Mouse (Mus musculus) kidney, adult 2 months (tissue): ENCODE data around the gene Olfr872. TPM values are rescaled to one million over a fixed set of nuclear protein-coding genes. Genes with fewer than 3 reads are reported as not detected.
"Not testable (repeated sequence)": the region's sequence is repeated elsewhere in the genome, so short reads cannot be mapped to it uniquely, and the experiment has no call there.

Experiments
- DNase-seq: peaks from one replicate; pipeline ENCODE4 v3.0.0; 2021
- H3K27ac ChIP-seq: fragments of 200-500 bp; 2 replicates; pipeline ENCODE4 v1.5.1; 2012; ENCODE audit warnings: low read depth, low read length, control low read depth, inconsistent platforms; ENCODE audit not compliant: insufficient read depth
- H3K27me3 ChIP-seq: fragments of 200-500 bp; replicated peaks from 2 replicates; pipeline ENCODE4 v1.6.1; 2012; ENCODE audit warnings: mild to moderate bottlenecking, moderate library complexity, low read length, inconsistent platforms; ENCODE audit not compliant: control insufficient read depth, insufficient read depth
- H3K36me3 ChIP-seq: fragments of 200-500 bp; 2 replicates; pipeline ENCODE4 v1.6.1; 2012; ENCODE audit warnings: mild to moderate bottlenecking, moderate library complexity, low read length, inconsistent platforms; ENCODE audit not compliant: control insufficient read depth, insufficient read depth
- H3K4me1 ChIP-seq: fragments of 200-500 bp; 2 replicates; pipeline ENCODE4 v1.6.1; 2011; ENCODE audit warnings: low read length; ENCODE audit not compliant: control insufficient read depth, insufficient read depth
- H3K4me3 ChIP-seq: fragments of 200-500 bp; 2 replicates; pipeline ENCODE4 v1.5.1; 2011; ENCODE audit warnings: mild to moderate bottlenecking, low read depth, low read length, control low read depth; ENCODE audit not compliant: insufficient read depth
- CTCF ChIP-seq: fragments of 200-500 bp; conservative IDR thresholded peaks from 2 replicates; pipeline ENCODE4 v1.5.1; 2011; ENCODE audit warnings: low read depth, mild to moderate bottlenecking, control low read depth, low read length, moderate library complexity, mixed read lengths; ENCODE audit not compliant: insufficient read depth, insufficient read length
- POLR2A ChIP-seq: fragments of 200-500 bp; IDR thresholded peaks from one replicate; pipeline ENCODE4 v1.6.1; 2011; ENCODE audit warnings: low read depth, low read length, control low read depth
- WGBS: fragments of 180-500 bp; shearing (Covaris S2); methylation state at CpG from one replicate; pipeline ENCODE4 v1.1.7; 2018; 5-methylcytosine and 5-hydroxymethylcytosine counted together
- polyA plus RNA-seq: library from polyadenylated mRNA; depleted of rRNA; stranded (reverse); fragments of >200 nt; gene quantifications from 2 replicates; pipeline ENCODE4 v1.2.3, GENCODE M21; 2012; rRNA removed

The Olfr872 gene
- not detected in 2 replicates for polyA plus RNA-seq

- no peak within 1 kb of the TSS for H3K4me3 ChIP-seq
These were observed at the start of gene Olfr872 for GRCm38 (mm10) chr9:20236819-20237218. Gene Olfr872, plus strand, starts transcription at chr9:20237119.

GRCm38 (mm10) chr9:20202131-20202530 lies 34.8 kb upstream of the Olfr872 start:
- Histone ChIP-seq H3K4me3 (no peak overlapping the region), H3K27ac (no peak overlapping the region)
- TF ChIP-seq CTCF (no peak), POLR2A (no peak)

More at GRCm38 (mm10) chr9:20236819-20237218, at the start of gene Olfr872:
- H3K36me3 ChIP-seq: no peaks in the 10 kb centered on the region
- H3K4me1 ChIP-seq: no peaks in the 10 kb centered on the region
- H3K27ac ChIP-seq: no peak within 1 kb of the TSS
- DNase-seq: no peak
- TF ChIP-seq POLR2A: no peak
- TF ChIP-seq CTCF: no peak
- H3K27me3 ChIP-seq: no peaks in the 10 kb centered on the region

GRCm38 (mm10) chr9:20203413-20203984 lies 33.4 kb upstream of the Olfr872 start:
- 88% methylated on average over 7 of the region's 7 CpGs for WGBS
- DNase-seq, H3K4me3 ChIP-seq, H3K27ac ChIP-seq, H3K27me3 ChIP-seq, H3K4me1 ChIP-seq, H3K36me3 ChIP-seq: not testable (repeated sequence)

More at GRCm38 (mm10) chr9:20202131-20202530, 34.8 kb upstream of the Olfr872 start:
- DNase-seq: no peak
- Histone ChIP-seq H3K36me3 (no peaks in the 10 kb centered on the region), H3K27me3 (no peaks in the 10 kb centered on the region), H3K4me1 (no peaks in the 10 kb centered on the region)
- WGBS: 61% methylated on average over 1 of the region's 1 CpGs

GRCm38 (mm10) chr9:20210812-20211211 lies 26.1 kb upstream of the Olfr872 start:
- WGBS: 35% methylated on average over 1 of the region's 1 CpGs
- no peaks in the 10 kb centered on the region for H3K27me3 ChIP-seq
- no peak overlapping the region for H3K4me3 ChIP-seq
- no peak overlapping the region for H3K27ac ChIP-seq
- TF ChIP-seq CTCF (no peak), POLR2A (no peak)
- no peaks in the 10 kb centered on the region for H3K36me3 ChIP-seq
- no peaks in the 10 kb centered on the region for H3K4me1 ChIP-seq
- no peak for DNase-seq

- H3K27ac ChIP-seq: no peak overlapping the region
- DNase-seq: no peak
- H3K36me3 ChIP-seq: no peaks in the 10 kb centered on the region
- TF ChIP-seq POLR2A (no peak), CTCF (no peak)
- WGBS: 51% methylated on average over 2 of the region's 2 CpGs
- H3K4me3 ChIP-seq: no peak overlapping the region
- no peaks in the 10 kb centered on the region for H3K27me3 ChIP-seq
- H3K4me1 ChIP-seq: no peaks in the 10 kb centered on the region
These were observed 25.4 kb upstream of the Olfr872 start for GRCm38 (mm10) chr9:20211477-20211876.

DNA sequence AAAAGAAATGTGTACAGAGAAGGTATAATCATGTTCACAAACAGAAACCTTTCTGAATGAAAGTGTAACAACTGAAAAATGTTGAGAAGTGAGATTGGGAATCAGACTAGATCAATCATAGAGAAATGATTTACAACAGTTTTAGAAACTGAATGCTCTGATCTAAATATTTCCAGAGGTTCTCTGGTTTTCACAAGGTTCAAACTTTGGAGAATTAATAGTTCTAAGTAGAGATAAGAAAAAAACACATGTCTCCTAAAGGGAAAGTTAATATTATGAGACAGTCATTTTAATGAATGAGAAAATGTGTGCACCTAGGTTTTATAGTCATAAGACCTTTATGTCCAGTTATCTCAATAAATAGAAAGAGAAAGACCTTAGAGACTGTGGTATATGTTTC lies 25.0 kb upstream of the Olfr872 start, which contains the start of gene Olfr871:
Gene Olfr871, plus strand, starts transcription at position 301 of the 400 bp plus-strand sequence.
- no peak within 1 kb of the TSS for H3K27ac ChIP-seq
- no peaks in the 10 kb centered on the region for H3K36me3 ChIP-seq
- no peak for TF ChIP-seq POLR2A
- no peak for TF ChIP-seq CTCF
- H3K4me1 ChIP-seq: no peaks in the 10 kb centered on the region
- no peak for DNase-seq
- no peak within 1 kb of the TSS for H3K4me3 ChIP-seq
- H3K27me3 ChIP-seq: no peaks in the 10 kb centered on the region

GRCm38 (mm10) chr9:20237378-20237777 lies 459 bp downstream of the Olfr872 start:
- 62% methylated on average over 2 of the region's 2 CpGs for WGBS
- DNase-seq: no peak
- H3K4me3 ChIP-seq: no peak overlapping the region
- no peak overlapping the region for H3K27ac ChIP-seq
- TF ChIP-seq POLR2A: no peak
- TF ChIP-seq CTCF: no peak
- no peaks in the 10 kb centered on the region for H3K36me3 ChIP-seq
- no peaks in the 10 kb centered on the region for H3K27me3 ChIP-seq
- H3K4me1 ChIP-seq: no peaks in the 10 kb centered on the region
